Mouse (Mus musculus) kidney, embryonic 16.5 days (tissue): Measurements from ENCODE around the gene 2510009E07Rik. TPM values are rescaled to one million over a fixed set of nuclear protein-coding genes. Genes with fewer than 3 reads are reported as not detected.
A peak's percentile ranks its signal among the peaks of the same experiment; 100 is the strongest.

Source experiments
- ATAC-seq: fragments of 200-750 bp; cut with Nextera tagmentation; 2 replicates; pipeline ENCODE4 v1.8.0; 2017; ENCODE audit warnings: moderate TSS enrichment; ENCODE audit not compliant: low FRiP score, low TSS enrichment
- H3K27ac ChIP-seq: fragments of 300-500 bp; sonication (generic); 2 replicates; pipeline ENCODE4 v1.5.1; 2014; ENCODE audit warnings: low read length
- H3K27me3 ChIP-seq: fragments of 300-500 bp; sonication (generic); 2 replicates; pipeline ENCODE4 v1.6.1; 2014; ENCODE audit warnings: low read length, control low read depth, mixed read lengths; ENCODE audit not compliant: insufficient read depth
- H3K36me3 ChIP-seq: fragments of 300-500 bp; sonication (generic); 2 replicates; pipeline ENCODE4 v1.6.1; 2014; ENCODE audit warnings: low read length, control low read depth, mixed read lengths; ENCODE audit not compliant: insufficient read depth
- H3K4me1 ChIP-seq: fragments of 300-500 bp; sonication (generic); 2 replicates; pipeline ENCODE4 v1.6.1; 2014; ENCODE audit warnings: low read length, control low read depth, mixed read lengths; ENCODE audit not compliant: insufficient read depth
- H3K4me2 ChIP-seq: fragments of 300-500 bp; sonication (generic); replicated peaks from 2 replicates; pipeline ENCODE4 v1.6.1; 2014; ENCODE audit warnings: low read depth, low read length
- H3K4me3 ChIP-seq: fragments of 300-500 bp; sonication (generic); 2 replicates; pipeline ENCODE4 v1.5.1; 2014; ENCODE audit warnings: mild to moderate bottlenecking, low read length
- H3K9ac ChIP-seq: fragments of 300-500 bp; sonication (generic); replicated peaks from 2 replicates; pipeline ENCODE4 v1.6.1; 2014; ENCODE audit warnings: low read length
- H3K9me3 ChIP-seq: fragments of 300-500 bp; sonication (generic); 2 replicates; pipeline ENCODE4 v1.6.1; 2016; ENCODE audit warnings: low read length, control low read depth
- WGBS: fragments of 180-500 bp; shearing (Covaris S2); extraction: QIAGEN DNeasy Blood & Tissue Kit; methylation state at CpG from one replicate; pipeline ENCODE4 v1.1.7; 2014; 5-methylcytosine and 5-hydroxymethylcytosine counted together
- polyA plus RNA-seq: library from polyadenylated mRNA; unstranded; fragments of >200 nt; fragmentation: Nextera tagmentation; extraction: Ambion mirVana; gene quantifications from 2 replicates; pipeline ENCODE4 v1.2.1, GENCODE M21; 2015

Gene 2510009E07Rik
- polyA plus RNA-seq, result 15.7 and 16.4 TPM in 2 replicates

DNA sequence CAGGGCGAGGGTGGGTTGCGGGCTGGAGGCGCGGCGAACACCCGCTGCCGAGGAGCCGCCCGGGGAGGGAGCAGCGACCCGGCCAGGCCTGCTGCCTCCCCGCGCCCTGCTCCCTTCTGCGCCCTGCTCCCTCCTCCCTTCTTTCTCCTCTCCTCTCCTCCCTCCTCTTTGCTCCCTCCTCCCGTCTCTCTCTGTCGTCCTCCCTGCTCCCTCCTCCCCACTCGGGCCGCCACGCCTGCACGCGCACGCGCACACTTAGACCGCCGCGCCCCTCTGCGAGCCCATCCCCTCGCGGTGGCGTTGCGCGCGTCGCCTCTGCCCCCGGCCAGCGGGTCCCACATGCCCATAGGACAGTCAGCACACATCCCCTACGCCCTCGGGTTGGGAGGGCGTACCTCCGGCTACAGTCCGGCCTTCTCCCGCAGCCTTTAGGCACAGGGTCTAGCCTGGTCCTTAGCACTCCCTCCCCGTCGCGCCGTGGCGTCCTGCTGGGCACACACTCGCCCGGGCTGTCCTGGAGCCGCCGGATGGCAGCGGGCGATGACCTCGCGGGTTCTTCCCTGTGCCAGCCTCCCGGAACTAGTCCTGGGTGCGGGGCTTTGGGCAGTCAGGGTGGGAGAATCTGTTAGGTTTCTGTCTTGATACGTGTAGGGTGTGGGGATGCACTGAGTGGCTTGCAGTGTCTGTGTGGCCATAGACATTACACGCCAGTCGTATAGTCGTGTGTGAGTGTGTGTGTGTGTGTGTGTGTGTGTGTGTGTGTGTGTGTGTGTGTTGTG is at the start of gene 2510009E07Rik:
Gene 2510009E07Rik, minus strand, starts transcription at position 203 of the 779 bp plus-strand sequence.
- ATAC-seq, result peak; percentile 91
- H3K4me2 ChIP-seq, result peak within 1 kb of the TSS; percentile 71
- H3K36me3 ChIP-seq, result no peaks in the 10 kb centered on the region
- peak within 1 kb of the TSS; percentile 73 for H3K27ac ChIP-seq
- H3K9ac ChIP-seq, result peak within 1 kb of the TSS; percentile 91
- peak within 1 kb of the TSS; percentile 70 for H3K4me3 ChIP-seq
- no peaks in the 10 kb centered on the region for H3K27me3 ChIP-seq
- H3K9me3 ChIP-seq, result no peaks in the 10 kb centered on the region
- WGBS, result under 1% methylated on average over 50 of the region's 61 CpGs
- H3K4me1 ChIP-seq, result peaks cover 13% of the 10 kb centered on the region; the same call in 1 of the 2 replicates

DNA sequence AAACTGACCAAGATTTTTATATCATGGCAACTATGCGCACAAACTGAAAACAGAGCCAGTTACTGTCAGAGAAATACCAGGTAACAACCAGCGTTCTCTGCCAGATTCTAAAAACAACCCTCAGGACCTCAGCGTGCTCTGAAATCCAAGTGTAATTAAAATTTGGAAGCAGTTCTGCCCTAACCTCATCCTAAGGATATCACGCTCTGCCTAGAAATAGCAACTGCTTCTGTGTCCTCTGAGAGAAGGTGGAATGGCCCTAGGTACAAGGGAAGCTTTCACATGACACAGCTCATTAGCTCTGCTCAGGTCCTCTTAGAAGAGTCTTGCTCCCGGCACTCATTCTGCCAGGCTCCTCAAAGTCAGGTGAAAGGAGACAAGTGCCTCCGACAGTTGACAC is 48.9 kb upstream of the 2510009E07Rik start:
- no peak overlapping the region for H3K27ac ChIP-seq
- no peak overlapping the region for H3K4me2 ChIP-seq
- no peak overlapping the region for H3K9ac ChIP-seq
- H3K4me3 ChIP-seq, result no peak overlapping the region
- no peaks in the 10 kb centered on the region for H3K36me3 ChIP-seq
- whole genome bisulfite sequencing, result 89% methylated on average over 6 of the region's 6 CpGs
- H3K4me1 ChIP-seq, result no peaks in the 10 kb centered on the region
- H3K9me3 ChIP-seq, result no peaks in the 10 kb centered on the region
- ATAC-seq, result no peak
- no peaks in the 10 kb centered on the region for H3K27me3 ChIP-seq

DNA sequence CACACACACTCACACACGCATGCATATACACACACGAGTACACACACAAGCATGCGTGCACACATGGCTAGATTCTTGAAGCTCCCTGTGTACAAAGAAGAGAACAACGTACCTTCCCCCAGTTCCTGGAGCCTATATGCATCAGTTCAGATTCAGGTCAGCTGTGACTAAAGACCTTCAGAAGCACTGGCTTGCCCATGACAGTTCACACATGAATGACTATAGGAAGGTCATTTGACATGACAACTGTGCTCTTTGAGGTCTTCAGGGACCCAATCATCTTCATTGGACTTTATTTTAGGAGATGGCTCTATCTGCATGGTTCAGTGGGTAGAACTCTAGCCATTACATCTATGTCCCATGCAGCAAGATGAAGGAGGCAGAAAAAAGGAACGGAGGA is 48.4 kb upstream of the 2510009E07Rik start:
- no peak for ATAC-seq
- no peak overlapping the region for H3K4me3 ChIP-seq
- no peak overlapping the region for H3K27ac ChIP-seq
- H3K9me3 ChIP-seq, result no peaks in the 10 kb centered on the region
- no peak overlapping the region for H3K4me2 ChIP-seq
- no peaks in the 10 kb centered on the region for H3K36me3 ChIP-seq
- no peaks in the 10 kb centered on the region for H3K27me3 ChIP-seq
- WGBS, result 86% methylated on average over 5 of the region's 5 CpGs
- no peak overlapping the region for H3K9ac ChIP-seq
- no peaks in the 10 kb centered on the region for H3K4me1 ChIP-seq

DNA sequence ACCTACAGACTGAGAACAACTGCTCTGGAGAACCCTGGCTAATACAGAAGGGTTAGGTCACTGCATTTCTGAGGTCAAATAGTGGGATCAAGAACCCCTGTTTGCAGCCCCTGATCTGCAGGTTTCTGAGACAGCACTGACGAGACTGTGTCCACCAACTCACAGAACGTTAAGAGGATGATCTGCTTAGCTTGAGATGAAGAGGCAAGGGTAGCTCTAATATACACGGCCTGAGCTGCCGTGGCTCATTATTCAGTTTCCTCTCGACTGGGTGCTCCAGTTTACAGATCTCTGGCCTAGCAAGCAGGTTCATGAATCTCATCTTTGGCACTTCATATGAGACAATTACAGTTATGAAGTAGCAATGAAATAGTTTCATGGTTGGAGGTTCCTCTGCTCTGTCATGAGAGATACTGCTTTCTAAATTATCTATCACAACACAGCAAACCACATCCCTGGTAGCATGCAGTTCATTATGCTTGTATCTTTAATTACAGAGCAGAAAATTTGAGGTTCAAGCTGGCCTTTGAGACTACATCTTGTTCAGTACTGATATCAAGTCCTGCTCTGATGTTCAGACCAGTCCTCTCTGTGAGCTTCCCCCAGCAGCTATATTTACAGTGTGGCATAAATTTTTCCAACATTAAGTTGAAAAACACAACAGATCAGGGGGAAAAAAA is 47.9 kb upstream of the 2510009E07Rik start:
- WGBS, result 84% methylated on average over 5 of the region's 5 CpGs

DNA sequence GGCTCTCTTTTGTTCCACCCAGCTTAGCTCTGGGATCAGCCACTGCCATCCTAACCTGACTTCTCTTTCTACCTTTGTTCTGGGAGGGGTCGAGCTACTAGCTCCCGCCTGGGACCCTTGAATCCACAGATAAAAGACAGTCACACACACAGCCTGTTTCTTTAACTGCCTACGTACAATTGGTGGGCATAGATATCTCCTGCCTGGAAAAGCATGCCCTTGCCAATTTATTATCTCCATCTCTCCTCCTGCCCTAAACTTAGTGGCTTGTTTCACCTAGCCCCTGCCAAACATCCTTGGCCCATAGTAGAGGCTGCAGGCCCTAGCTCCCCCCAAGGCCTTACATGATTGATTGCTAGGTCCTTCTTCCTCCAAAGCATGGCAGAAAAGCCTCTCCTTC is 47.1 kb upstream of the 2510009E07Rik start:
- Histone ChIP-seq H3K4me1 (no peaks in the 10 kb centered on the region), H3K4me2 (no peak overlapping the region), H3K9ac (no peak overlapping the region), H3K36me3 (no peaks in the 10 kb centered on the region), H3K4me3 (no peak overlapping the region), H3K27me3 (no peaks in the 10 kb centered on the region), H3K9me3 (no peaks in the 10 kb centered on the region), H3K27ac (no peak overlapping the region)
- 76% methylated on average over 3 of the region's 3 CpGs for WGBS
- no peak for ATAC-seq

More for the DNA sequence above, 47.9 kb upstream of the 2510009E07Rik start:
- no peaks in the 10 kb centered on the region for H3K36me3 ChIP-seq
- ATAC-seq, result no peak
- H3K9me3 ChIP-seq, result no peaks in the 10 kb centered on the region
- no peaks in the 10 kb centered on the region for H3K4me1 ChIP-seq
- H3K27me3 ChIP-seq, result no peaks in the 10 kb centered on the region
- H3K4me2 ChIP-seq, result no peak overlapping the region
- H3K4me3 ChIP-seq, result no peak overlapping the region
- H3K9ac ChIP-seq, result no peak overlapping the region
- H3K27ac ChIP-seq, result no peak overlapping the region

DNA sequence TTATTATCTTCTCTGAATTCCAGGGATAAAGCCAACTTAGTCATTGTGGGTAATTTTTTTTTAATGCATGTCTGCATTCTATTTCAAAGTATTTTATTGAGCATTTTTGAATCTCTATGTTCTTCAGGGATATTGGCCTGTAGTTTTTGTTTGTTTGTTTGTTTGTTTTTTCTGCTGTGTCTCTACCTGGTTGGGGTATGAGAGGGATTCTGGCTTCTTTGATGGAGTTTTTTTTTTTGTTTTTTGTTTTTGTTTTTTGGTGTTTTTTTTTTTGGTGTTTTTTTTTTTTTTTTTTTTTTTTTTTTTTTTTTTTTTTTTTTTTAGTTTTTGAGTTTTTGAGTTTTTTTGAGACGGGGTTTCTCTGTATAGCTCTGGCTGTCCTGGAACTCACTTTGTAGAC is 41.2 kb upstream of the 2510009E07Rik start:
- no peaks in the 10 kb centered on the region for H3K9me3 ChIP-seq
- no peaks in the 10 kb centered on the region for H3K4me1 ChIP-seq
- no peak overlapping the region for H3K4me3 ChIP-seq
- H3K27me3 ChIP-seq, result no peaks in the 10 kb centered on the region
- ATAC-seq, result no peak
- H3K9ac ChIP-seq, result no peak overlapping the region
- H3K27ac ChIP-seq, result no peak overlapping the region
- H3K4me2 ChIP-seq, result no peak overlapping the region
- WGBS, result 93% methylated on average over 1 of the region's 1 CpGs
- no peaks in the 10 kb centered on the region for H3K36me3 ChIP-seq

DNA sequence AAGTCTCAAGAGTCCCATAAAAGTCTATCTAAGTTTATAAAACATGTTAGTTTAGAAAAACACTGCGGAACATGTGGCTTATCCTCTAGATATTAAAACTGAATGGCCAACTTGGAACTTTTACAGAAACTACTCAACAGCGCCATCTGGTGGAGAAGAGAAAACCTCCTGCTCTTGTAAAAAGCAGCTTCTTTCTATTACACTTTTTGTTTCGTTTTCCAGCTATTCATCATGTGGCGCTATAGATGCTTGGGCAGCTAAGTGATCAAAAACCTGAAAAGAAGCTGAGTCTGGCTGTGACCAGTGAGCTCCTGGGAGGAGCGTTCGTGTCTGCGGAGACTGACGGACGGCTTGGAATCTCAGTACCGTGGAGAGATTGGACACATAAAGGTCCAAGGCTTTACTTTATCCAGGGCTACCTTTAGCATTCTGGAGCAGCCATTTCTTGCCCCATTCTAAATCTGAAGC is 33.5 kb upstream of the 2510009E07Rik start:
- H3K27ac ChIP-seq, result no peak overlapping the region
- 42% methylated on average over 10 of the region's 10 CpGs for WGBS

DNA sequence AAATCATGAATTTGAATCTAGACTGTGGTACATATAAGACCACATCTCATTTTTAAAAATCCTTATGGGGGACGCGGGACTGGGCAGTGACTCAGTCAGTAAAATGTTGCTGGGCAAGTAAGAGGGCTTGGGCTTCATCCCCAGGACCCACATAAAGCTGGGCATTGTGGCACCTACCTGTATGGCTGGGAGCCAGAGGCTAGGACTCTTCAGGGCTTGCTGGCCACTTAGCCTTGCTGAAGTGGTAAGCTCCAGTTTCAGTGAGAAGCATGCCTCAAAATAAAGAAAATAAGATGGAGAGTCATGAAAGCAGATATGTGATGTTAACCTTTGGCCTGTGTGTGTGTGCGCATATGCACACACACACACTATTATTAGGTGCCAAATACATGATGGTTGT is 33.0 kb upstream of the 2510009E07Rik start:
- 97% methylated on average over 3 of the region's 3 CpGs for WGBS

More for the DNA sequence above, 33.5 kb upstream of the 2510009E07Rik start:
- Histone ChIP-seq H3K27me3 (no peaks in the 10 kb centered on the region), H3K4me1 (no peaks in the 10 kb centered on the region), H3K4me3 (peak overlapping the region; percentile 34), H3K4me2 (peak overlapping the region; percentile 45), H3K9me3 (no peaks in the 10 kb centered on the region), H3K9ac (no peak overlapping the region; the same call in 1 of the 2 replicates), H3K36me3 (no peaks in the 10 kb centered on the region)
- ATAC-seq, result no peak

DNA sequence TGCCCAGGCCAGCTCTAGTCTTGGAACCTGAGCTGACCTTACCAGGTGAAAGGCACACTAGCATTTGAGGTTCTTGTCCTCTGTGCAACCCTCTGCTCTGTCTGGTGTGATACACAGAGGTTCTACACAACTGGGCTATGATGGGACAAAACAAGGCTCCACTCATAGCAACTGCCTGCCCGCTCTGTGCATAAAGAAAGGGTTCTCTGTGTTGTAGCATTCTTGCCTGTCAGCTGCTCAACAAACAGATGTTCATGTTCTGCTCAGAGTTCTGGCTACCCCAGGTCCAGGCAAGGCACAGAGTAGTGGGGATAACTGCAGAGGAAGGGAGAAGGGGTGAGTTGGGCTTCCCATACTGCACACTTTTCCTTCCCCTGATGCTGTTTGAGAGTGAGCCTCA is 29.8 kb upstream of the 2510009E07Rik start:
- Histone ChIP-seq H3K27me3 (no peaks in the 10 kb centered on the region), H3K4me3 (no peak overlapping the region), H3K9ac (no peak overlapping the region), H3K4me2 (no peak overlapping the region), H3K27ac (no peak overlapping the region), H3K36me3 (no peaks in the 10 kb centered on the region), H3K4me1 (no peaks in the 10 kb centered on the region), H3K9me3 (no peaks in the 10 kb centered on the region)
- 90% methylated on average over 1 of the region's 1 CpGs for WGBS
- no peak for ATAC-seq

More for the DNA sequence above, 33.0 kb upstream of the 2510009E07Rik start:
- Histone ChIP-seq H3K4me2 (no peak overlapping the region), H3K36me3 (no peaks in the 10 kb centered on the region), H3K4me3 (no peak overlapping the region), H3K27me3 (no peaks in the 10 kb centered on the region), H3K9me3 (no peaks in the 10 kb centered on the region), H3K4me1 (no peaks in the 10 kb centered on the region), H3K27ac (no peak overlapping the region), H3K9ac (no peak overlapping the region)
- no peak for ATAC-seq

DNA sequence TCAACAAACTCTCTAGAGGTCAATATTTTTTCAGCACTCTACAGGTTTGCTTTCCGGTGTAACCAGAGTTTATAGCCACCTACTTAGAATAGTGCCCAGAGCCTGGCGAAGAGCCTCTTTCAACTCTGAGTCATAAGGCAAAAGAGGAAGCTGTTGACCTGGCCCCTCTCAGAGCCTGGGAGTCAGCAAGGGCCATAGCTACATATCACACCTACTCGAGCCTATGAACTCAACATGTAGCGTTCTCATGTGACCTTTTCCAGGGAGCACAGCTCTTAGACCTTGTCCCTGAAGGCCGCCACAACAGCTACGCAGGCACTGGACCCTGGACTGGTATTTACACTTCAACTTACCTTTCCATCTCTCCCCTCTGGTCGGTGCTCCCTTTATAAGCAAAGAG is 25.3 kb upstream of the 2510009E07Rik start:
- Histone ChIP-seq H3K36me3 (no peaks in the 10 kb centered on the region), H3K4me2 (no peak overlapping the region), H3K9me3 (no peaks in the 10 kb centered on the region), H3K9ac (no peak overlapping the region), H3K27ac (no peak overlapping the region), H3K4me3 (no peak overlapping the region), H3K4me1 (no peaks in the 10 kb centered on the region), H3K27me3 (no peaks in the 10 kb centered on the region)
- no peak for ATAC-seq
- WGBS, result 79% methylated on average over 7 of the region's 7 CpGs
